Mouse (Mus musculus) thymus, adult 2 months (tissue): ENCODE measurements around the gene Ndufa4l2.

Experiments used
- CTCF ChIP-seq: fragments of 200-500 bp; IDR thresholded peaks from 2 replicates; pipeline ENCODE4 v1.5.1; 2012; ENCODE audit warnings: mild to moderate bottlenecking, control low read depth, low read length, moderate library complexity, borderline replicate concordance; ENCODE audit not compliant: control insufficient read depth, poor library complexity, insufficient read depth; ENCODE audit errors: extremely low read depth
- POLR2A ChIP-seq: fragments of 200-500 bp; IDR thresholded peaks from 2 replicates; pipeline ENCODE4 v1.6.1; 2012; ENCODE audit warnings: mild to moderate bottlenecking, low read length, control low read depth, moderate library complexity; ENCODE audit not compliant: control insufficient read depth, poor library complexity, insufficient read depth; ENCODE audit errors: extremely low read depth

DNA sequence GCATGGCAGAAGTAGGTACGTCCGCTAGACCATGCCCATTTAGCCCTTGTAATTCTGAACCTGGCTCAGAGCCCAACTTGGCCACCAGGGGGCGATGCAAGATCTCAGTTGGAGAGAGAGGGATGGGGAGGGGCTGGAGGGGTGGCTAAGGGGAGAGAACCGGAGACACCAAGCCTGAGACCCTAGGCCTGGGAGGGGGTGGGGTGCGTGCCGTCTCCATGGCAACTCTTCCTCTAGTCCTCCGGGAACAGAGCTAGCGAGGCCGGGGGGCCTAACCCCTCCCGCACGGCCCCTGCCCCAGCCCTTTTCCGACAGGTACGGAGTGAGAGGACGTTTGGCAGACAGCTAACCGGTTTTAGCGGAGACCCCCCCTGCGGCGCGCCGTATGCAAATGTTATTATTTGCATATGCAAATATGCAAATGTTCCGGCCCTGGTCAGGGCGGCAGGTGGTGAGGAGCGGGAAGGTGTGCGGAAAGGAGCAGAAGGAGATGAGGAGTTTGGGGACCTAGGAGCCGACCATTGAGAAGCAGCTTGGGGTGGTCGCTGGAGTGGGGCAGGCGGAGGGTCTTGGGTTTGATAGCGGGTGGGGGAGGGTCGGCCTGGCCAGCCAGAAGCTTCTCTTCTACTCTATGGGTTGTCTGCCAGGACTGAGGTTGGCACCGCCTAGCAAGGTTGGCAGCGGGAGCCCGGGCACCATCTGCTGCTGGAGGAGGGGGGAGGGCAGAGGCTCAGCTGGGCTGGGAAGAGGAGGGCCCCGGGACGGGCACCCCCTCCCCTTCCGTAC lies 5.5 kb upstream of the Ndufa4l2 start:
- TF ChIP-seq POLR2A = no peak
- peak; percentile 82; the same call in 1 of the 2 replicates for TF ChIP-seq CTCF
